Mouse (Mus musculus) left cerebral cortex, postnatal 36 days (tissue): ENCODE data around the gene Amot. TPM values are rescaled to one million over a fixed set of nuclear protein-coding genes. Genes with fewer than 3 reads are reported as not detected.

Experiments
- DNase-seq, 2 experiments: peaks; one replicate each; pipeline ENCODE4 v3.0.0; 2021 to 2022; ENCODE audit warnings: low spot score in 2 of 2, mixed read lengths in 1 of 2
- intact Hi-C: fragments of 180-260 bp; cut with DNase I; formaldehyde crosslinking; loops from one replicate; pipeline ENCODE4 v1.15.1; 2025
- total RNA-seq, 2 experiments: library from RNA; stranded (reverse); gene quantifications; 2 replicates each; pipeline ENCODE4 v1.2.3; 2021

The Amot gene
- total RNA-seq, 2 experiments from 2014 or later = 18.8 to 28.0 TPM

DNA sequence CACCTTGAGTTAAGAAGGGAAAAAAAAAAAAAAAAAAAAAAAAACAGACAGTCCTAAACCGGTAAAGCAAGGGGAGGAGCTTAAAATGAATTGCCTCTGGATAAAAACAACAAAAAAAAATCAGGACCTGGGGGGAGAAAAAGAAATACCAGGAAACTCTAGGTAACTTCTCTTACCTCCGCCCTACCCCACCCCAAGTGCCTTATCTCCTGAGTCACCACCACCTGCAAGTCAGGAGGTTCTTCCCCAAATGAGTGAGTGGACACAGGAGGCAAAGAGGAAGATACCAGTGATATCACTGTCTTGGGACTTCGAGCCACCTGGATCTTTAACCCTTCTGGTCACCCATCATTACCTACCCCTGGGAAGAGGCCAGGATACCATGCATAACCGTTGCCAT is 19.5 kb downstream of the Amot start:
- intact Hi-C loops = no loop called here
- no peak for DNase-seq

DNA sequence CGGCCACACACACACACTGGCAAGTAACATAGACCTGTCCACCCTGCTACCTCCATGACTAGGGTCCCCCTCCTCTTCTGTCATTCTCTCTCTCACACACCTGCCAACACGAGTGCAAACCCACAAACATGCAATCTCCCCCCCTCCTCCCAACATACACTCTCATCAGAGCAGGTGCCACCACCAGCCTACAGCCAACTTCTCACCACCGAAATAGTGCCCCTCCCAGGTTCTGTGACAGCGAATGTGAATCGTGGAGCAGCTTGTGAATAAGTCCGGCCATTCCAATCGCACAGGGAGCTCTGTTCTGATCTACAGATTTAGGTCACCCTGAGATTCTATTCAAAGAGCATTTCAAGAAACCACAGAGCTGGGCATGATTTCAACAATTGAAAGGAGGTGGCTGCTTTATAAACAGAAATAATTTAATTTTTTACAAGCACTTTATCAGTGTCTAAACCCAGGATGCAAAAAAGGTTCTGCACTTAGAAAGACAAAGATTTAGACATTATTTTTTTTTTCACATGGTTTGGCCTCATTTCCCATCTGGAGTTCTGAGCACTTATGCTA is 21.4 kb downstream of the Amot start:
- intact Hi-C loops = no loop called here
- DNase-seq = no peak

DNA sequence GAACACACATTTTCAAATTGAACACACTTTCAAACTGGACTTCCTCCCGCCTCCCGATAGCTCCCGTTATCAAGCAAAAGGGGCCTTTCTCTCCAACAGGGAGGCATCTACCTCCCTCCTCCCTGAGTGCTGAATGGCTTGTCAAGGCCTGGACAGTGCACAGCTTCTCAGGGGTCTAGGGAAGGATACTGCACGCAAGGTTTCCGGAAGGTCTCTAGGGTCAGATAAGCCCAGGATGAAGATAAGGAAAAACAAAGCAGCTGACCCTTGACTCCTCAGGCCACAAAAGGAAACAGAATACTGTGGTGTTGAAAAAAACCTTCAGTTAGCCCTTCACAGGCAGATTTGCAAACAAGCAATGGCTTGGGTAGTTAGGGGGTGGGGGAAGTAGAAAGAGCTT is 22.6 kb downstream of the Amot start:
- DNase-seq = no peak
- intact Hi-C loops = no loop called here

DNA sequence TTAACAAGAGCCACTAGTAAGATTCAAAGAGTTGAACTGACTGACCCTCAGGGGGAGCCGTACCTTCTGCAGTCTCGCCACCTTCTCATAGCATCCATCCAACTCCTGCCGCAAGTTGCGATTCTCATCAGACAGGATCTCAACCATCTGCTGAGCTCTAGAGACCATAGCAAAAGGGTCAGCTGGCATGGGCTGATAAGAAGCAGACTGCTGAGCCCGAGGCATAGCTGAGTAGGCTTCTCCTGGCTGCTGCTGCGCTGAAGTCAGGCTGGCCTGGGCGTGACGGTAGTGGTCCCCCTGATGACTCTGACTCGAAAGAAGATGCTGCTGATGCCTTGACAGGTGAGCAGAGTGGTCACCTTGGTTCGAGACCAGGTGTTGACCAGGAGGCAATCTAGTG is 25.0 kb downstream of the Amot start:
- intact Hi-C loops = no loop called here
- DNase-seq = no peak

DNA sequence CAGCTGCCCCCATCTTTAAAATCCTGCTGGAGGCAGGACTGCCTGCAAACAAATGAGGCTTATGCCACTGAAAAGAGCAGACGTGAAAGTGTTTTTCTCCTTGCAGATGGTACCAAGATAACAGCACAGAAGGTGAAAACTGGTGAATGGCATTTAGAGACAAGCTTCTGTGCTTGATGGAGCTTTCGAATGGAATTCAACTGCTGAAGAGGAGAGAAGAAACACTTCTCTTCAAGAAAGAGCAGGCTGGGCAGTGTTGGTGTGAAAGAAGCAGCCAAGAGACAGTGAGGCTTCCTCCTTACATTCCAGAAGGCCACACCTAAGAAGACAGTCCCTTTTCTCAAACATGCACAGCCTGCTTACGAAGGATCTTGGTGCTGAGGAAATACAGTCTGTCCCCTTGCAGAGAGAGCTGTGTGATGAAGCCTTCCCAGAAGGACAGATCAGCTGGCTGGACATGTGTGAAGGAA is 27.2 kb downstream of the Amot start:
- intact Hi-C loops = no loop called here
- no peak for DNase-seq

DNA sequence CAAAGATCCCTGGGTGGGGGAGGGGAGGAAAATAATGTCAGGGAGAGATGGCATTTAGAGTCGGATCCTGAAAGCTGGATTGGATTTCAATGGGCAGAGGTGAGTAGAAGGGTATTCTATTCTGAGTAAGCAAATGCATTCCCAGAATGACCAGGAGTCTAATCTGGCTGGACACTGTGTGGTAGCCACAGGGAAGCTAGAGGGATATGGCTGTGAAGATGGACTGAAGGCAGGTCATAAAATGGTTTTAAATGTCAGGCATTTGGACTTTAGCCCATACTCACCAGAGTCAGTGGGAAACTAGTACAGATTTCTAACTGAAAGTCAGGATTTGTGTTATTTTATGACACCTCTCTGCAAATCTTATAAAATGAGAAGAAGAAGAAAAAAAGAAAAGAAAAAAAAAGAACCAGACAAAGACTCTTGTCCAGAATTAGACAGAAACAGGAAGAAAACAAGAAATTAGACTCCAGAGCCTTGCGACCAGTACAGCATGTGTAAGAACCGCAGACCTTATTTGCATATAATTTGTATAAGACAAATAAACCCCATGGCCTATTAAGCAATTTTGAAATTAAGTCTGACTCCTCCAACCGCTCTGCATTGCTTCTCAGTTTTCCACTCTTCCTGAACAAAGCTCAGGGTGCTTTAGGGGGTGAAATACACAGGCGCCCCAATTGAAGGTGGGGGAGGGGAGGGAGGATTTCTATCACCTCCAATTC is 27.8 kb downstream of the Amot start:
- intact Hi-C loops = no loop called here
- no peak for DNase-seq

DNA sequence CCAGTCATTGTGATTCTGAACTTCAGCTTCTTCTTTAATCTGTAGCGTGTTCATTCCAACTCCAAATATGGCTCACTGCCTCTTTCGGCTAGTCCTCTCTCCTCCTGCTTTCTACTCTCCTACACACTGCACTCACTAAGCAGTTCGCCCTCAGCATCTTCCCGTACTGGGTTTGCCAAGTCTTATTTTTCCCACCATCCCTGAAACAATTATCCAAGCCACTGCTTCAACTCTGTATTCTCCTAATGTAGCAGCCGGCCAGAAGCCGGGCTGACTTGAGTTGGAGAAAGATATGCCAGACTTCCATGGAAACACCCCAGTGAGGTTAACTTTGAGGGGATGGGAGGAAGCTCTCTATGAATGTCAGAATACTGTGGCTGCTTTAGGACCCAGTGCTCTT is 36.7 kb downstream of the Amot start:
- no peak for DNase-seq
- intact Hi-C loops = no loop called here

DNA sequence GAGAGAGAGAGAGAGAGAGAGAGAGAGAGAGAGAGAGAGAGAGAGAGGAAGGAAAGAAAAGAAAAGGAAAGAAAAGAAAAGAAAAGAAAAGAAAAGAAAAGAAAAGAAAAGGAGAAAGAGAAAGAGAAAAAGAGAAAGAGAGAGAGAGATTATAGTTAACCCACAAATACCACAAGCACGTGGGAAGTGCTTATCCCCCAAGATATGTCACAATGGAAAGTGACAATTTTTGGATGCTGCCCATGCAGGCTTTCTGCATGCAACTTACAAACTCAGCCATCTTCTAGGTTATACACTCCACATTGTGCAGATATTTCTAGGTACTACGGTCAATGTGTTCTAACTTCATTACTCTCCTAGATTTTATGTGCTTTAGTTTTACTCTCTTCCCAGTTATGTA is 41.5 kb downstream of the Amot start:
- DNase-seq = no peak
- intact Hi-C loops = no loop called here

DNA sequence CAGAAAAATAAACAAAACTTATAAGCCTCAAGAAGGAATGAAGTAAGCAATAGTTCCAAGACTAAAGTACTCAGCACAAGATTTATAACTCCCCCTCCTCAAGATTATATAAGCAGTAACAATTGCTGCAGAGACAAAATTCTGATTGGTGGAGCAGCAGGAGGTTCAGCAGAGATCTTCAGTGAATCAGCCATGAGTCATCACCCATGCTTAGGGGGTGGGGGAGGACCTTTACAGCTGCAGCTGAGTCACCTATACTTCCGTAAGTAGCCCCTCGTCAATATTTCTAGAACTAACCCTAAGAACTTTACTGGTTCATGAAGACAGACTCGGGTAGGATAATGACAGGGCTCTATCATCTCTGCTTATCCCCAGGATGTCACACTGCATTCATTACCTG is 43.6 kb downstream of the Amot start:
- DNase-seq = no peak
- intact Hi-C loops = no loop called here

DNA sequence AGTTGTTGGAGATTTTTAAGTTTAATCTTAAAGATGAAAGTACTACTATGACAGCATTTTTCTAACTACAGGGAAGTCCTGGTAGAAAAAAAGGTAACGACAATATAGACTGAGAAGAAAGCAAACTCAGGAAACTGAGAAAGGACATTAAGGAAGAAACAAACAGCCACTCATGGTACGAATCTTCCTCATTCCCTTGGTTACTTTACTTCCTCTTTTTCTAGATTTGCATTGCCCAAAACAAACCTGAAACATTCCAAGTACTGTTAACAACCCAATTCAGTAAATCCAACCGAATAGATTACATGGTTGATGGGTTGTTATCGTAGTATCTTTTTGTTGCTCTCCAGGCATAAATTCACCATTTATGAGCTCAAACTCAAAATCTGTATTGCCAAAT is 48.7 kb downstream of the Amot start:
- intact Hi-C loops = no loop called here
- DNase-seq = no peak

DNA sequence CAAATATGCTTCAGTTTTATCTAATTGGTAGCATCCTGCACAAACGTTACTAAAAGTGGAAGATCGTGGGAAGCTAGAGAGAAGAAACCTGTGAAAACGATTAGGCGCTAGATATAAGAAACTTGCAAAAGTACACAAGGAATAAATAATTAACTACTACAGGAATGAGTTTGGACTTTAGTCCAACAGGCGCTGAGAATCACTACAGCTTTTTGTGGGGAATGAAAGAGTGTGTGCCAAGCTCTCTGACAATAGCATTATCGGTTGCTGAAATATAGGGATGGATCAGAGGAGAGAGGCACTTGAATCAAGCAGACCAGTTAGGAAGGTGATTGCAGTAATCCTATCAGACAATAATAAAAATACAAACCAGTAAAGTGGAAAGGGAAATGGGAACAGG is 49.4 kb downstream of the Amot start:
- DNase-seq = no peak
- intact Hi-C loops = no loop called here

DNA sequence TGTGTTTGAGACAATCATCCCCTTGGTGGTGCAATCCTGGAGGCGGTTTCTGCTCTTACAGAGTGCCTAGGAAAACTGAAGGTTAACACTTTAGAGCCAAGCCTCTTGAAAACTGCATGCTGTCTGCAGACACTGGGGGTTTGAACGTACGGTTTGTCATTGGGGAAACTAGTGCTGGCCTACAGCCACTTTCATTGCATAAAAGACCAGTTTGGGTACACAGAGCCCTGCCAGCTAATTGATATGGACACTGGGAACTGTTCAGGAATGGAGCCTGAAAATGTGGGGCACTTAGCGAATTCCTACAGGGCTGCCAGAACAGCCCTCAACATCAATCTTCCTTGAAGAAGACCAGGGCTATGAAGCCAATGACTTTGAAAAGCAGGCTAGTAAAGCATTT is 50.2 kb downstream of the Amot start:
- intact Hi-C loops = no loop called here

DNA sequence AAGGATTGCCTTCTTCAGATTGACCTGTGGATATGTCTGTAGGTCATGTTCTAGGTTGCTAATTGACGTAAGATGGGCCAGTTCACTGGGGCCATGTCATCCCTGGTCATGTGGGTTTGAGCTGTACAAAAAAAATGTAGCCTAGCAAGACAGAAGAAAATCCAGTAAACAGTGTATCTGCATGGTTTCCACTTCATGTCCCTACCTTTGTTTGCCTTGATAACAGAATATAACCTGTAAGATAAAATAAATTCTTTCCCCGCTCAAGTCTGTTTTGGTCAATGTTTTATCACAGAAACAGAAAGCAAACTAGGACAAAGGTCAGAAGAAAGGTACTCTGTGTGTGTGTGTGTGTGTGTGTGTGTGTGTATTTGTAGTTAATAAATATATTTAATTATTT is 63.5 kb downstream of the Amot start:
- intact Hi-C loops = no loop called here
- no peak for DNase-seq

More for the DNA sequence above, 50.2 kb downstream of the Amot start:
- DNase-seq = no peak

DNA sequence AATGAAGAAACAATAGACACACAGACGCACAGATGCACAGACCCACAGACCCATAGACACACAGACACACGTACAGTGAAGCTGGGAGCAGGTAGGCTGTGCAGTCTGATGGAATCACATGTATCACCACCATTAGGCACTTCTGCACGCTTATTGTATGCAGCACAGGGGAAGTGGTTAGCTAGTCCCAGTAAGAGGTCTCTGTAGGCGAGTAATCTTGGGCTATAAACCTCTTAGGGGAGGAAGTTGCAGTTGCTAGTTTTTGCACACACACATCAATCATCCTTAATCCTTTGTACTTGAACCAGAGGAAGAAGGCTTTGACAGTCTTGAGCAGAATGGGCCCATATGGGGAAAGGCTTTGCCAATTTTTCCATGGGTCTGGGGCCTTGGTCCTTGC is 71.3 kb downstream of the Amot start:
- intact Hi-C loops = no loop called here
- no peak for DNase-seq

DNA sequence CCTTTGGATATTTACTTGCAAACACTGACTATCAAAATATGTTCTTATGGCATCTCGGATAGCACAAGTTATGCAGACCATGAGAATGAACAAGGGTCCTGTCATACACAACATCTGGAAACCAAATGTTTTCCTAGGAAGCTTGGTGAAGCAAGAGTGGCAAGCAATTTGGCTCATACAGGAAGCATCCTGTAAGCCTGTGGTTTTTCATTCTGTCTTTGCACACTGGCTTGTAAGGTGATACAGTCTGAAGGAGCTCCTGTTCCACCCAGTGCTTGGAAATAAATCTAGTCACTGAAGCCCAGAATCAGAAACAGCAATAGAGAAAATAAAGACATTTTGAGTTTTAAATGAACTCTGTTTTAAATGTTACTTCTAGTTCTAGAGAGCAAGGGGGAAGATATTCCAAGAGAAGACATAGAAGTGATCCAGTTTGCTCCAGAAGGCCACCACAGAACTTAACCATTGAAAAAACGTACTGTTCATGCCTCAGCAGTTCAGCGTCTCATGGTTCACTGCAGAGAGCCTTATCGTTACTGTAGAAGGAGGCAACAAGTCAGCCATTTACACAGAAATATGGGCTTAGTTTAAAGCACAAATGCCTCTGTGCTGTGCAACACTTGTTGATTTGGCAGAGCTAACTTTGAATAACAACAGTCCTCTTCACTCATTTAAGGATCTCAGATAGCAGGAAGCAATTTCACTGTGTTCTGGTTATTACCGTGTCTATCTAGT is 74.0 kb downstream of the Amot start:
- intact Hi-C loops = no loop called here
- no peak for DNase-seq

DNA sequence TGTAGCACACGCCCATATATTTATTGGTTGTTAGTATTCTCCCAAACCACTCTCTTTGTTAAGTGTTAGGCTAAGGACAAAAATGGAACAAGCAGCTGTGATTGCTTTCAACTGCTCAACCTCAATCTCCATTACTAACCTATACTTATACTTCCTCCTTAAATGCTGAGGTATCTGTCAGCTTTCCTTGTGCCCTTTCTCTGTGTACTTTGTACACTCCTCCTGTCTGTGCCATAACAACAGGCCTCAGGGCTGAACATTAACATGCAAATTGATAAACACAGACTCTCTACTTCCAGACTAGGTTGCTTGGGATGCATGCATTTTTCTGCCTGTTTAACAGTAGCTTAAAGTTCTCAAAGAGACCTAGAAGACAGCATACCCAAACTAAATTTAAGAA is 76.2 kb downstream of the Amot start:
- DNase-seq = no peak
- intact Hi-C loops = no loop called here

DNA sequence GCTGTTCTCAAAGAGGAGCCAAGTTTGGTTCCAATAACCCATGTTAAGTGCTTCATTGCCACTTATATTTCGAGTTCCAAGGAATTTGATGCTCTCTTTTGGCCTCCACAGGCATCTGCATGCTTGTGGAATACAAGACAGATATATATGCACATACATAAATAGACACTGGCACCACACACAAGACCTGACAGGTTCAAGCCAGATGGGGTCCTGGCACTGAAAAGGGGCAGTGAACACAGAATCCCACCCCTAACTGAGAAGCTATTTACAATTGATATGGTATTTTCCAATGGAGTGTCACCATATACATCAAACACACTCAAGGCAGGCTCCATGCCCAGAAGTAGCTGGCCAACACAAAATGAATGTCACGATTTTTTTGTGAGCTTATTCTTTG is 81.0 kb downstream of the Amot start:
- intact Hi-C loops = no loop called here
- DNase-seq = no peak

DNA sequence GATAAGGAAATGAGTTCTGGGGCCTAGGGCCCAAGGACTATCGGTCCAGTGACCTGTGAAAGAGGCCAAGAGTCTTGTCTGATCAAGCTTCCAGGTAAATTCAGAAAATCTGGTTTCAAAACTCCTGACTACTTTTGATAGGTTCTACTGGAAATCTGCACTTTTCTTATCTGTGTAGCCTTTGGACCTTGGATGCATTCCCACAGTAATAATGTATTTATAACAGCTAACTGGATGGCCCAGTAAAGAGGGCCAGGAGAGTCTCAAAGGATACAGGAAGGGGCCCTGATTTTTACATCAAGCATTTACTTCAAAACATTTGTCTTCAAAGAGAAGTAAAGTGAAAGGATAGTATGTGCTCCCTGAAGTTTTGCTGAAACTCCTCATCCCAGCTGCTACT is 90.7 kb downstream of the Amot start:
- intact Hi-C loops = no loop called here
- no peak for DNase-seq

DNA sequence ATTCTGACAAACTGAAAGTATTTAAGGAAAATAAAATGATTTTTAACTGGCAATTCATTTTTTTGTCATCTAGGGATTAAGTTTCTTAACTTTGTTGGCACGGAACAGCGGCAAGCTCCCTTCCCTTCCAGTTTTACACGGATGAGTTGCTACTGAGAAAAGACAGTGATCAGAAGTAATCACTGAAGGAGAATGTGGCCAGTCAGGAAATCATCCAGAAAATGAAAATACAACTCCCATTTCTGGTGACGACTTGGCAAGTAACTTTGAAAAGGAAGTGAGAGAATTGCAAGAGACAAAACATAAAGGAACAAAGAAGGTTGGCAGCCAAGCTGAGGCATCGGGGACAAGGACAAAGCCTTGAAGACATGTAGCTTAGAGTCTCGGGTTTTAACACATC is 93.6 kb downstream of the Amot start:
- no peak for DNase-seq
- intact Hi-C loops = no loop called here

DNA sequence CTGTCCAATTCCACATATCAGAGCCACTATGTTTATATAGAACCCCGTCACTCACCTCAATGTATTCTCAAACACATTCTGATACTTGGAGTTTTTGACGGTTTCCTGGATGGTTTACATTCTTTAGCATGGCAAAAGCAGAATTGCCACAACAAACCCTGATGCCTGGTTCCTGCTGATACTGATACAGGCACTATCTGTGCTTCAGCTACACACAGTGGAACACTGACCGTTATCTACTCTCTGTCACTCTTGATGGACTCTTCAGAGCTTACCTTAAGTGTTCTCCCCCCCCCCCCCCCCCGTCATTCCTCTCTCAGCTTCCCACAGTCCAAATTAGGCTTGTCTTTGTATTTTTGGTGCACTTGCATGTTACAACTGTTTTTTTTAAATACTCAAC is 98.9 kb downstream of the Amot start:
- DNase-seq = no peak
- intact Hi-C loops = loop anchor here (10.0 kb wide), 1 partner anchor 1321 kb away; no protein-coding TSS in a partner anchor

DNA sequence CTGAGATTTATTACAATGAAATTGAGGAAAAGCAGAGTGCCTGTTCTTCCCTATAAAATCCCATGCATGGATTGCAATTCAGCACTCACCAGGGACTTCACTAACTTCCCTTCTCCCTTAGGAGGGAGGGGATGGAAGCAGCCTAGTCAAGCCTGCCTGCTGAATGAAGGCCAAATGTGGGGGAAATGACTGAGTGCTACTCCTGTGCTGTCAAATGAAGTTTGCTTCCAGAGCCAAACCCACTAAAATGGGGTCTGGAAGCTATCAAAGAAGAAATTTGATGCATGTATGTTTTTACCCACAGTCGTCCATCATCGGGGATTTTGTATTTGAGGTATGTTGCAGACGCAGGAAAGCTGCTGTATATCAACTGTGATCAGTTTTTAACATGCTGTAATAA is 103.1 kb downstream of the Amot start:
- DNase-seq = no peak
- intact Hi-C loops = loop anchor here (10.0 kb wide), 1 partner anchor 1317 kb away; no protein-coding TSS in a partner anchor
